Mouse (Mus musculus) heart, embryonic 11.5 days (tissue): Measurements from ENCODE around the gene Rpl18. TPM values are rescaled to one million over a fixed set of nuclear protein-coding genes. Genes with fewer than 3 reads are reported as not detected.

ENCODE experiments used
- ATAC-seq: fragments of 200-750 bp; cut with Nextera tagmentation; replicated peaks from 2 replicates; pipeline ENCODE4 v1.8.0; 2017; ENCODE audit warnings: moderate library complexity; ENCODE audit not compliant: insufficient number of reproducible peaks, low FRiP score, low TSS enrichment
- H3K27ac ChIP-seq: fragments of 300-500 bp; sonication (generic); 2 replicates; pipeline ENCODE4 v1.5.1; 2014; ENCODE audit warnings: mild to moderate bottlenecking, low read depth, low read length
- H3K27me3 ChIP-seq: fragments of 300-500 bp; sonication (generic); 2 replicates; pipeline ENCODE4 v1.6.1; 2014; ENCODE audit warnings: mild to moderate bottlenecking, low read length, mixed read lengths; ENCODE audit not compliant: control insufficient read depth, insufficient read depth
- H3K36me3 ChIP-seq: fragments of 300-500 bp; sonication (generic); 2 replicates; pipeline ENCODE4 v1.6.1; 2014; ENCODE audit warnings: mild to moderate bottlenecking, low read length, moderate library complexity, mixed read lengths; ENCODE audit not compliant: control insufficient read depth, insufficient read depth
- H3K4me1 ChIP-seq: fragments of 300-500 bp; sonication (generic); 2 replicates; pipeline ENCODE4 v1.6.1; 2014; ENCODE audit warnings: low read length; ENCODE audit not compliant: control insufficient read depth, insufficient read depth
- H3K4me2 ChIP-seq: fragments of 300-500 bp; sonication (generic); 2 replicates; pipeline ENCODE4 v1.6.1; 2014; ENCODE audit warnings: mild to moderate bottlenecking, moderate library complexity
- H3K4me3 ChIP-seq: fragments of 300-500 bp; sonication (generic); 2 replicates; pipeline ENCODE4 v1.5.1; 2014; ENCODE audit warnings: low read depth, low read length
- H3K9ac ChIP-seq: fragments of 300-500 bp; sonication (generic); 2 replicates; pipeline ENCODE4 v1.6.1; 2014; ENCODE audit warnings: mild to moderate bottlenecking, low read depth, low read length, moderate library complexity
- H3K9me3 ChIP-seq: fragments of 300-500 bp; sonication (generic); replicated peaks from 2 replicates; pipeline ENCODE4 v1.6.1; 2016; ENCODE audit warnings: low read length; ENCODE audit not compliant: control insufficient read depth
- WGBS: fragments of 180-500 bp; shearing (Covaris S2); extraction: QIAGEN DNeasy Blood & Tissue Kit; methylation state at CpG from one replicate; pipeline ENCODE4 v1.1.7; 2014; ENCODE audit not compliant: insufficient replicate concordance; 5-methylcytosine and 5-hydroxymethylcytosine counted together
- polyA plus RNA-seq: library from polyadenylated mRNA; unstranded; fragments of >200 nt; fragmentation: Nextera tagmentation; extraction: Ambion mirVana; gene quantifications from 2 replicates; pipeline ENCODE4 v1.2.1, GENCODE M21; 2014

Gene Rpl18
- polyA plus RNA-seq, 1 experiment from 2014 or later = 836 TPM

DNA sequence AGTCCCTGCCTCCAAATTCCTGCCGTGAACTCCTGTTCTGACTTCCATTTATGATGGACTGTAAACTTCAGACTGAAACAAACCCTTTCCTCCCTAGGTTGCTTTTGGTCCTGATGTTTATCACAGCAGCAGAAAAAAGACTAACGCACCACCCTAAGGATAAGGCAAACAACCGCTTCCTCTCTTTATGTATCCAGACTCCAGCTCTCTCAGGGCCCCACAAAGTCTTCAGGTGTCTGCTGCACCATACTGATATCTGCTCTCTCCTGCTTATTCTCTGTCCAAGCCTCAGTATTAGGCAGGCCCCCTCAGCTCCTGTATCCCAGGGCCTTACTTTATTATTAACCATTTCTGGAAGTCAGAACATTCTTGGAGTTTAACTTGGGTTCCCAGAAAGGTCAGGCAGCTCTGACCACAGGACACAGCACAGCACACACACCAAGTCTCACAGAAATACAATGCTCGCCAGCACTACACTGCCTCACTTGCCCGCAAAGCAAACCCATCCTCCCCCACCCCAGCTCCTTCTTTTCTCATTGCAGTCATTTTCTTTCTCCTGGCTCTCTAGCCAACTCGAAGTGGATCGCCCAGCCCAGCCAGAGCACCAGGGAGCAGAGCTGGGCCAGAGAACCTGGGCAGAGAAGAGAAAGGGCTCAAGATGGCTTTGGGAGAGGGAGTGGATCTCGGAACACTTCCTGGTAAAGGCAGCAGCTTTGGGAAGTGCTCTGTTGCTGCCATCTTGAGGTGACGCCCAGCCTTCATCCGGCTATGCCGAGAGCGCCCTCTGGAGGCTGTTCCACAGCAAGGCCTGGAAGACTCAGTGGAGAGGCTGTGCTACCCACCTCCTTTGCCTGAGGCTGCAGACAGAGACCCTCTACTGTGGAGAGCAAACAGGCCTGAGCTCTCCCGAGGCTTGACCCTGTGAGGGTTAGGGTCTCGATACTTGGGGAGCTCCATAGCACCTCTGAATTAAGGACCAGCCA is 32.8 kb upstream of the Rpl18 start:
- Histone ChIP-seq H3K4me1 (peaks cover 12% of the 10 kb centered on the region), H3K27ac (peak overlapping the region; percentile 47; the same call in 1 of the 2 replicates), H3K4me2 (peak overlapping the region; percentile 52), H3K9me3 (no peaks in the 10 kb centered on the region), H3K36me3 (no peaks in the 10 kb centered on the region), H3K9ac (peak overlapping the region; percentile 69; the same call in 1 of the 2 replicates), H3K27me3 (peaks cover 3% of the 10 kb centered on the region; the same call in 1 of the 2 replicates), H3K4me3 (no peak overlapping the region)
- WGBS = 28% methylated on average over 14 of the region's 14 CpGs
- ATAC-seq = peak; percentile 57

DNA sequence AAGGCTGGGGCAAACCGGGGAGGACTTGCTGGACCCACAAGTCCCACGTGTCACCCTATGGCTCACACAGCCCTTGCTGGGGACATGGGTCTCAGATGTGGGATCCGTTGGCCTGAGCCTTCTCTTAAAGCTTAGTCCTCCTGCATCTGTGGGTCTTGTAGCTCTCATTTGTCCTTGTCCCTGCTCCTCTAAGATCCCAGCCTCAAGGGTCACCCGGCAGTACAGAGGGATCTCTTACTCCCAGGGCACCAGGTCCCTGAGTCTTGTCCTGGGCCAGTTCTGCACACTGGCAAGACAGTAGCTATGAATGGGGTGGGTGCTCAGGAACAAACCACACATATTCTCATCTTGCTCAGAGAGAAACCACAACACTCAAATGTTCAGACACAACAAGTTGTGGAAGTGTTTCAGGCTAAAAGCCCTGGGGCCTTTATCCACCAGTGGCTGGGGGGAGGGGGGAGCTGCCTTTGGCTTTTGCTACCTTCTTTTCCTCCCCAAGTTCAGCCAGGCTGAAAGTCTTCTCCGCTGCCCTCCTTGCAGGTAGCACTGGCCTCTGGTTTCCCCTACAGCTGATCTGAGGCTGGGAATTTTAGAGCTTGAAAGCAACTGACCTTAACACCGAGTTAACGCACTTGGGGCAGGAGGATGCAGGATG is 31.7 kb upstream of the Rpl18 start, which contains the start of gene Ntn5:
TSS of gene Ntn5 (plus strand) at position 627 of the 655 bp plus-strand sequence.
- H3K9me3 ChIP-seq = no peaks in the 10 kb centered on the region
- no peak for ATAC-seq
- H3K4me1 ChIP-seq = peaks cover 12% of the 10 kb centered on the region
- 66% methylated on average over 7 of the region's 7 CpGs for WGBS
- H3K36me3 ChIP-seq = no peaks in the 10 kb centered on the region
- H3K27ac ChIP-seq = no peak within 1 kb of the TSS
- H3K4me2 ChIP-seq = no peak within 1 kb of the TSS
- no peak within 1 kb of the TSS for H3K4me3 ChIP-seq
- H3K9ac ChIP-seq = 0 out of 2 replicates have a peak within 1 kb of the TSS, but pooled peaks have one; percentile 28
- H3K27me3 ChIP-seq = peaks cover 3% of the 10 kb centered on the region; the same call in 1 of the 2 replicates

DNA sequence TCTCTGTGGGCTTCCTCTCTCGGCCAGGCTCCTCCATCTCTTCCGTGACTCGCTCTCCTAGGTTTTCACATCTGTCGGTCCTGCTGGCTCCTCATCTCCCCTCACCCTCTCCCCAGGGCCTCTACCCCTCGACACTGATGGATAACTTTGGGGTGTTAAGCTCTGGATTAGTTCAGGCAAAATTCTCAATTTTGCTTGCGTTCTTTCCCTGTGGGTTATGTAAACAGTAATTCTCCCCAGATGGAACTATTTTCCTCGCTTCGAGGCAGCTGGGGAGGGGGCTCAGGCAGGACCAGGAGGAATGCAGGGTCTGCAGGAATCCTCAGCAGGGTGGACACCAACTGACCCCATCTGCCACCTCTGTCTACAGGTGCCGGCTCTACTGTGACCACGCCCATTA is 29.4 kb upstream of the Rpl18 start:
- no peak overlapping the region for H3K27ac ChIP-seq
- WGBS = 51% methylated on average over 10 of the region's 10 CpGs

DNA sequence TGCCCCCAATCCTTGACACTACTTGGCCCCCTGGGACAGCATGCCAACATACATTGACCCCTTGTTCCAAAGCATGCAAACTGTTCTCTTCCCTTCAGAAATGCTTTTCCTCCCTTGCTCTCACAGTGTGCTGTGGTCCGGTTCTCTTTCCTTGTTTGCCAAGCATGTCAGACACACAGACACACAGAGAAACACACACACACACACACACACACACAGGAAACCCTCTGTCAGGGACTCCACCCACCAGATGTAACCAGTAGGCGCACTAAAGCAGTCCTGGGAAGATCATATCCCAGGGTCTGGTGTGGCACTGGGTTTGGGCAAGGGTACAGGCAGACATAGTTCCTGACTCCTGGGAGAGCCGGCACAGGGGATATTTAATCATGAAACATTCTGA is 28.4 kb upstream of the Rpl18 start:
- no peaks in the 10 kb centered on the region for H3K9me3 ChIP-seq
- H3K4me3 ChIP-seq = no peak overlapping the region
- no peak overlapping the region for H3K27ac ChIP-seq
- H3K36me3 ChIP-seq = no peaks in the 10 kb centered on the region
- peaks cover 24% of the 10 kb centered on the region for H3K4me1 ChIP-seq
- ATAC-seq = no peak
- H3K9ac ChIP-seq = no peak overlapping the region
- 76% methylated on average over 3 of the region's 3 CpGs for WGBS
- H3K4me2 ChIP-seq = no peak overlapping the region
- peaks cover 3% of the 10 kb centered on the region; the same call in 1 of the 2 replicates for H3K27me3 ChIP-seq

More for the DNA sequence above, 29.4 kb upstream of the Rpl18 start:
- Histone ChIP-seq H3K27me3 (peaks cover 3% of the 10 kb centered on the region; the same call in 1 of the 2 replicates), H3K4me3 (no peak overlapping the region), H3K4me1 (peaks cover 24% of the 10 kb centered on the region), H3K4me2 (no peak overlapping the region), H3K9me3 (no peaks in the 10 kb centered on the region), H3K36me3 (no peaks in the 10 kb centered on the region), H3K9ac (no peak overlapping the region)
- ATAC-seq = no peak

DNA sequence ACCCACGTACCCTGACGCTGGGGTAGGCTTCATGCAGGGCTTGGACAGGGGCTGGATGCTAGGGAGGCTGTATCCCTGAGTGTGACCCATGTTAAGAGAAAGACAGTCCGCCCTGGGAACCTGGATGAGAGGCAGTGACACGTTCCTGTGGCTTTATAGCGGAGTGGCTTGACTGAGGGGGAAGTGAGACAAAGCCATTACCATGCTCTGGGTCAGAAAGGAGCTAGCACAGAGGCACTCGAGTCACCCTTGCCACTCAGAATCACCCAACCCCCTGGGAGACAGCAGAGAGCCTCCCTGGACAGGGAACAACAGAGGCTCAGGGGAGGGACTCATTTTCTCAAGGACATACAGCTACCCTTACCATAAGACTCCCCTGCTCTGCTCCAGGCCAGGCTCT is 26.2 kb upstream of the Rpl18 start:
- Histone ChIP-seq H3K36me3 (no peaks in the 10 kb centered on the region), H3K9me3 (no peaks in the 10 kb centered on the region), H3K27ac (no peak overlapping the region), H3K4me2 (no peak overlapping the region), H3K9ac (no peak overlapping the region), H3K4me1 (peaks cover 20% of the 10 kb centered on the region), H3K4me3 (no peak overlapping the region), H3K27me3 (peaks cover 3% of the 10 kb centered on the region; the same call in 1 of the 2 replicates)
- no peak for ATAC-seq
- 56% methylated on average over 6 of the region's 6 CpGs for WGBS

DNA sequence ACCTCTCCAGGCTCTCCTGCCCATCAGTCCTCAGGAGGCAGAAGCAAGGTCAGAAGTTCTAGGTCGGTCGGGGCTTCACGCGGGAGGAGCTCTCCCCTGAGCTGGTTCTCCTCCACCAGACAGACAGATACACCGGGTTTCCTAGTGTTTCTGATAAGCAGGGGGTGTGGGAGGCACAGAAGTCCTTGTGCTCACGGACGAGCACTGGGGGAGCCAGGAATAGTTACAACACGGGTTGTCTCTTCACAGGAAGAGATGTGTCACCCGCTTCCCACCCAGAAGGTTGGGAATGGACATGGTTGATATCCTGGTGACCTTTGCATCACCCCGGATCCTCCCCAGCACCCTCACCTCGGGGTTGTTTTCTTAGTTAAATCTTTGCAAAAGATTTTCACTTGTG is 25.5 kb upstream of the Rpl18 start:
- Histone ChIP-seq H3K4me1 (peaks cover 20% of the 10 kb centered on the region), H3K36me3 (no peaks in the 10 kb centered on the region), H3K9me3 (no peaks in the 10 kb centered on the region), H3K27me3 (no peaks in the 10 kb centered on the region), H3K4me2 (peak overlapping the region; percentile 17; the same call in 1 of the 2 replicates), H3K9ac (no peak overlapping the region), H3K4me3 (no peak overlapping the region), H3K27ac (peak overlapping the region; percentile 37)
- ATAC-seq = no peak
- 24% methylated on average over 11 of the region's 11 CpGs for WGBS

DNA sequence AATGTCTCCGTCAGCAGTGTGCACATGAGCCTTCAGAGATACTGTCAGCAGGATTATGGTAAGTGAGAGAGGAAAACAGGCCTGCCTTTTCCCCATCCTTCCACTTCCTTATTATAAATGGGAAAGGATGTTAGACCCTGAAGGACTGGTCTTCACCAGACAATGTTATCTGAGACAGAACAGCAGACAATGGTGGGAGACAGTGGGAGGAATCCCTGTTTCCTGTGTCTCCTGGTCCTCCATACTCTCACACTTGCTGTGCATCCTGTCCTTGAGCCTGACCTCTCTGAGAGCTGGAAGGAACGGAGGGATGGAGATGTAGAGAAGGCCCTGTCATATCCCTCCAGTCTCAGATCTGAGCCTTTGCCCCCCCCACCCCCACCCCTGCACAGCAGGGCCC is 22.9 kb upstream of the Rpl18 start:
- H3K4me2 ChIP-seq = no peak overlapping the region
- no peak overlapping the region for H3K9ac ChIP-seq
- 49% methylated on average over 2 of the region's 2 CpGs for WGBS
- H3K27ac ChIP-seq = no peak overlapping the region
- no peaks in the 10 kb centered on the region for H3K9me3 ChIP-seq
- H3K4me1 ChIP-seq = peaks cover 15% of the 10 kb centered on the region
- H3K4me3 ChIP-seq = no peak overlapping the region
- no peaks in the 10 kb centered on the region for H3K27me3 ChIP-seq
- ATAC-seq = no peak
- H3K36me3 ChIP-seq = no peaks in the 10 kb centered on the region

DNA sequence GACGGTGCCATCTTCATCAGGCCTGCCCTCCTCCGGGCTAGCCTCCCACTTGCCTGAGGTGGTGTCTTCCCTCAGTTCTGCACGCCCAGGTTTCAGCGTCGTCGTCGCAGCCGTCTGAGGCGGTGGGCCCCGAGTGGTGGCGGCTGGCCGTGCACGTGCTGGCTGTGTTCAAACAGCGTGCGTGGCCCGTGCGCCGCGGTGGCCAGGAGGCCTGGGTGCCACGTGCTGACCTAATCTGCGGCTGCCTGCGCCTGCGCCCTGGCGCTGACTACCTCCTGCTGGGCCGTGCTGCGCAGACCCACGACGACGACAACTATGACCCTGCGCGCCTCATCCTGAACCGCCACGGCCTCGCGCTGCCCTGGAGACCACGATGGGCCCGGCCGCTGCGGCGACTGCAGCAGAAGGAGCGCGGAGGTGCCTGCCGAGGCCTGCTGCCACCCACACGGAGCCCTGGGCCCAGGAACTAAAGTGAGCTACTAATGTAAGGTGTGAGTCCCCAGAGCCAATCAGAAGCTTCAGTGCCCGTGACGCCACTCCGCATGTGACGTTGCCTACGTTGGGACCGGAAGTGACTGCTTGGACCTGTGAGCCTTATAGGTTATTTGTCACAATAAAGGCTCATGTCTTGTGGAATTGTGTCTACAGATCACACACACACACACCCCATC is 21.2 kb upstream of the Rpl18 start, which contains the start of gene Sec1:
TSS of gene Sec1 (minus strand) at position 482 of the 671 bp plus-strand sequence.
- Histone ChIP-seq H3K27ac (no peak within 1 kb of the TSS), H3K27me3 (peaks cover 13% of the 10 kb centered on the region), H3K36me3 (no peaks in the 10 kb centered on the region), H3K4me2 (no peak within 1 kb of the TSS), H3K9ac (no peak within 1 kb of the TSS), H3K9me3 (no peaks in the 10 kb centered on the region), H3K4me3 (no peak within 1 kb of the TSS), H3K4me1 (peaks cover 15% of the 10 kb centered on the region)
- no peak for ATAC-seq
- 85% methylated on average over 50 of the region's 50 CpGs for WGBS
